Comparison of ENCODE assay signal across 13 mouse cellular contexts in genomic region chr12:52464593-52464992, GRCm38 (mm10). TPM values are rescaled to one million over a fixed set of nuclear protein-coding genes. Genes with fewer than 3 reads are reported as not detected.
DNase-seq lines count a peak whose midpoint lies in the region; ATAC-seq and TF ChIP-seq lines count a peak whose summit lies in the region.
"Had no signal": no experiment of that assay in that cellular context is flagged by ENCODE, and none has a peak within 500 bp of the region (broad histone marks: within the 10 kb centered on the region; RNA-seq: fewer than 3 reads in every experiment).

No protein-coding gene starts in this region.

- no peak overlapping the region for H3K4me2 ChIP-seq in liver, embryonic 11.5 days
- no peak overlapping the region for H3K4me2 ChIP-seq in liver, postnatal 0 days (ENCODE audit: low read depth, low read length)
- H3K4me2 ChIP-seq: heart, embryonic 13.5 days had no signal

- no peak overlapping the region for H3K4me3 ChIP-seq in liver, embryonic 11.5 days (ENCODE audit: low read depth, low read length)
- H3K4me3 ChIP-seq in liver, postnatal 0 days (ENCODE audit: low read depth, low read length) = no peak overlapping the region
- H3K4me3 ChIP-seq: heart, embryonic 13.5 days had no signal

- no peak overlapping the region for H3K9ac ChIP-seq in liver, embryonic 11.5 days (ENCODE audit: low read depth, low read length)
- H3K9ac ChIP-seq in liver, postnatal 0 days (replicated peaks) = no peak overlapping the region
- H3K9ac ChIP-seq: heart, embryonic 13.5 days had no signal

- H3K27me3 ChIP-seq in liver, embryonic 11.5 days (replicated peaks; ENCODE audit: control insufficient read depth, insufficient read depth, low read length) = no peaks in the 10 kb centered on the region
- H3K27me3 ChIP-seq in liver, postnatal 0 days (ENCODE audit: insufficient read depth, low read length) = no peaks in the 10 kb centered on the region
- H3K27me3 ChIP-seq: heart, embryonic 13.5 days had no signal

- H3K27ac ChIP-seq in liver, embryonic 11.5 days (ENCODE audit: low read depth, low read length) = no peak overlapping the region
- H3K27ac ChIP-seq in liver, postnatal 0 days (ENCODE audit: low read depth) = peak overlapping the region; percentile 44; the same call in 1 of the 2 replicates
- H3K27ac ChIP-seq: heart, embryonic 13.5 days had no signal

- no peaks in the 10 kb centered on the region for H3K9me3 ChIP-seq in liver, embryonic 11.5 days (ENCODE audit: control insufficient read depth, low read length)
- H3K9me3 ChIP-seq in liver, postnatal 0 days (ENCODE audit: low read length) = no peaks in the 10 kb centered on the region
- H3K9me3 ChIP-seq: G1E; heart, embryonic 13.5 days had no signal

- no peaks in the 10 kb centered on the region for H3K36me3 ChIP-seq in liver, embryonic 11.5 days (ENCODE audit: control insufficient read depth, insufficient read depth, low read length)
- H3K36me3 ChIP-seq in liver, postnatal 0 days (replicated peaks; ENCODE audit: insufficient read depth, low read length) = no peaks in the 10 kb centered on the region
- H3K36me3 ChIP-seq: G1E; heart, embryonic 13.5 days had no signal

- H3K4me1 ChIP-seq in liver, embryonic 11.5 days (replicated peaks; ENCODE audit: control insufficient read depth, insufficient read depth, low read length) = no peaks in the 10 kb centered on the region
- H3K4me1 ChIP-seq in liver, postnatal 0 days (ENCODE audit: insufficient read depth) = no peaks in the 10 kb centered on the region

- TF ChIP-seq CTCF in liver, postnatal 0 days (IDR thresholded peaks at IDR 0.05; ENCODE audit: low read depth) = no peak

- no peak for ATAC-seq in liver, embryonic 11.5 days (replicated peaks; ENCODE audit: low FRiP score)
- peak; percentile 86 for ATAC-seq in liver, postnatal 0 days

- no peak for TF ChIP-seq EP300 in liver, postnatal 0 days (IDR thresholded peaks at IDR 0.05; ENCODE audit: low read depth)

- DNase-seq in liver = peak; percentile 13
- no peak for DNase-seq in liver, embryonic 11.5 days (ENCODE audit: low spot score)
- peak; percentile 71 for DNase-seq in adrenal gland, adult 2 months
- peak; percentile 77 to 84 for DNase-seq in adrenal gland, postnatal 36 days
- DNase-seq in liver, postnatal 0 days = peak; percentile 35
- no peak for DNase-seq in urinary bladder, postnatal 10 days (ENCODE audit: low spot score)
- no peak for DNase-seq in left cerebral cortex, adult 8-10 months (ENCODE audit: low spot score in 2 of 2)
- DNase-seq: cerebellum, adult 9-10 months; heart, postnatal 4 days; kidney, adult 8-10 months; right cerebral cortex, postnatal 14 days had no signal

RNA-seq across cellular contexts. Expression of gene Arhgap5, which starts 39.2 kb away (rescaled TPM):
- polyA plus RNA-seq in liver, embryonic 11.5 days (2014; fragmentation: Nextera tagmentation; extraction: Ambion mirVana) = 28.6 and 29.7 TPM in 2 replicates
- 10 to 100 TPM; 74.5 to 87.3 TPM for total RNA-seq in adrenal gland, adult 2 months (2021)
- polyA plus RNA-seq in adrenal gland, adult 2 months (2012; rRNA removed) = 0.40 and 0.53 TPM in 2 replicates
- 10 to 100 TPM; 87.3 to 92.2 TPM for total RNA-seq in adrenal gland, postnatal 36 days (2021)
- 13.1 and 15.1 TPM in 2 replicates for polyA plus RNA-seq in liver, postnatal 0 days (2015; fragmentation: Nextera tagmentation; extraction: Ambion mirVana)
- total RNA-seq in left cerebral cortex, adult 8-10 months (2022) = 100 to 1,000 TPM; 136 to 163 (median 147) TPM
- polyA plus RNA-seq: G1E had no signal

Comparison
In these comparisons a context has a peak if more than half of its experiments do, and no peak if none do; other contexts are left out.
1. DNase-seq: peak in liver (single experiment), adrenal gland, adult 2 months (single experiment), adrenal gland, postnatal 36 days (2 of 2) and liver, postnatal 0 days (single experiment); none in liver, embryonic 11.5 days (single experiment), urinary bladder, postnatal 10 days (single experiment) and left cerebral cortex, adult 8-10 months (0 of 2).